Mouse (Mus musculus): Measurements from ENCODE around the gene Igsf8. TPM values are rescaled to one million over a fixed set of nuclear protein-coding genes. Genes with fewer than 3 reads are reported as not detected.

The Igsf8 gene
- polyA plus RNA-seq, 1 experiment from 2014 or later: 45.9 TPM

DNA sequence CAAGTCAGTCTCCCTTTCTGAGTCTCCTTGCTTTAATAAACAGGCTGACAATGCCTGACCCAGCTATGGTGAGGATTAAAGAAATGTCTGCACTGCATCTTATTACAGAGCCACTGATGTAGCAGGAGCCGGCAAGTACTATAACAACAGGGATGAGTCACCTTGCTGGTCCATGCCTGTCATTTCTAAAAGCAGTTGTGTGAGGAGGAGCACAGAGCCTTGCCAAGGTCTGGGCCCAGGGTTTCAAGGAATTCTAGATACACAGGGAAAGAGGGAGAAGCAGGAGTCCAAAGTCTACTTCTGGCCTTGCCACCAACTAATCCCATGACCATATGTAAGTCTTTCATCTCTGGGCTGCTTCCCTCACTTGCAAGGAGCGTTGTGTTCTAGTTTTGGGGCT lies 31.4 kb downstream of the Igsf8 start:
- H3K4me2 ChIP-seq: no peak overlapping the region
- no peaks in the 10 kb centered on the region for H3K27me3 ChIP-seq
- no peak for ATAC-seq (ENCODE audit: insufficient number of reproducible peaks, insufficient read depth, low FRiP score, low TSS enrichment, low read depth)
- WGBS: 75% methylated on average over 2 of the region's 2 CpGs
- peaks cover 34% of the 10 kb centered on the region for H3K4me1 ChIP-seq (replicated peaks)
- peaks cover 6% of the 10 kb centered on the region; the same call in 1 of the 2 replicates for H3K36me3 ChIP-seq
- no peak overlapping the region for H3K9ac ChIP-seq (replicated peaks)
- no peak overlapping the region for H3K4me3 ChIP-seq (replicated peaks)
- no peak overlapping the region for H3K27ac ChIP-seq
- no peaks in the 10 kb centered on the region for H3K9me3 ChIP-seq

DNA sequence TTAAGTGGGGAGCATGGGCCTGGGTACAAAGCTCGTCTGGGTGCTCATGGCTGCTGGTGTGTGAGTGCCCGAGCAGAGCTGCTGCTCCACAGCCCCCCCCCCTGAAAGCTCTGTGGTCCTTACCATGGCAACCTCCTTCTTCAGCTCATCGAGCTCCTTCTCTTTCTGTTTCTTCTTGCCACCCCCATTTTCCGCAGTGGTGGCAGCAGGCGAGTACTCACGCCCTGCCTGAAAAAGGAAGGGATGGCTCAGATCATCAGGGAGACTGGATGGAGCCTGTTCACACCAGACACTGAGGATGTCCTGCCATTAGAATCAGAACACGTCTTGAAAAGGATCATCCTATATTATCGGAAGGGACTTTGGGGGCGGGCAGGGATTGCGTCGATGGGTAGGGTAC lies 32.0 kb downstream of the Igsf8 start:
- H3K4me1 ChIP-seq (replicated peaks): peaks cover 40% of the 10 kb centered on the region
- H3K9ac ChIP-seq (replicated peaks): no peak overlapping the region
- ATAC-seq (ENCODE audit: insufficient number of reproducible peaks, insufficient read depth, low FRiP score, low TSS enrichment, low read depth): no peak
- H3K4me2 ChIP-seq: no peak overlapping the region
- H3K4me3 ChIP-seq (replicated peaks): no peak overlapping the region
- H3K27me3 ChIP-seq: no peaks in the 10 kb centered on the region
- 95% methylated on average over 11 of the region's 11 CpGs for WGBS
- no peaks in the 10 kb centered on the region for H3K9me3 ChIP-seq
- peaks cover 6% of the 10 kb centered on the region; the same call in 1 of the 2 replicates for H3K36me3 ChIP-seq
- no peak overlapping the region for H3K27ac ChIP-seq

DNA sequence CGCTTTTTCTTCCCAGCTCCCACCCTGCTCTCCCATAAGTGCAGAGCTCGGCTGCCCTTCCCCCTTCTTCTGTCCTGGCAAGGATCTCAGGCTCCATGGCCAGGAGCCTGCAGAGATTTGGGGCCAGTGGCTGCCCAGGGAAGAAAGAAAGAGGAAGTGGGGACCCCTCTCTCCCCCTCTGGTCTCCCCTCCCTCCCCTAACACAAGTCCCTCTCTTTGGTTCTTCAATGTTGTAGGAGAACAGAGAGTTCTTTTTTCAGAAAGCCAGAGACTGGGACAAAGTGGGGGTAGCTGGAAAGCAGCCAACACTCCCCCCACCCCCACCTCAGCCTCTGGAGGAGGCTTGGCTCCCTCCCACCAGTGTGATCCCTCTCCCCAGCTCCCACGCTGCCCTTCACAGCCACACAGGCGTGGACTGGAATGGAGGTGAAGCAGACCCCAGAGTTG lies 34.3 kb downstream of the Igsf8 start:
- Histone ChIP-seq H3K27me3 (no peaks in the 10 kb centered on the region), H3K27ac (peak overlapping the region; percentile 88), H3K4me3 (replicated peaks) (no peak overlapping the region), H3K36me3 (peaks cover 2% of the 10 kb centered on the region; the same call in 1 of the 2 replicates), H3K9ac (replicated peaks) (no peak overlapping the region), H3K4me2 (peak overlapping the region; percentile 50), H3K9me3 (no peaks in the 10 kb centered on the region), H3K4me1 (replicated peaks) (peaks cover 61% of the 10 kb centered on the region)
- 39% methylated on average over 4 of the region's 4 CpGs for WGBS
- peak; percentile 63 for ATAC-seq (ENCODE audit: insufficient number of reproducible peaks, insufficient read depth, low FRiP score, low TSS enrichment, low read depth)

DNA sequence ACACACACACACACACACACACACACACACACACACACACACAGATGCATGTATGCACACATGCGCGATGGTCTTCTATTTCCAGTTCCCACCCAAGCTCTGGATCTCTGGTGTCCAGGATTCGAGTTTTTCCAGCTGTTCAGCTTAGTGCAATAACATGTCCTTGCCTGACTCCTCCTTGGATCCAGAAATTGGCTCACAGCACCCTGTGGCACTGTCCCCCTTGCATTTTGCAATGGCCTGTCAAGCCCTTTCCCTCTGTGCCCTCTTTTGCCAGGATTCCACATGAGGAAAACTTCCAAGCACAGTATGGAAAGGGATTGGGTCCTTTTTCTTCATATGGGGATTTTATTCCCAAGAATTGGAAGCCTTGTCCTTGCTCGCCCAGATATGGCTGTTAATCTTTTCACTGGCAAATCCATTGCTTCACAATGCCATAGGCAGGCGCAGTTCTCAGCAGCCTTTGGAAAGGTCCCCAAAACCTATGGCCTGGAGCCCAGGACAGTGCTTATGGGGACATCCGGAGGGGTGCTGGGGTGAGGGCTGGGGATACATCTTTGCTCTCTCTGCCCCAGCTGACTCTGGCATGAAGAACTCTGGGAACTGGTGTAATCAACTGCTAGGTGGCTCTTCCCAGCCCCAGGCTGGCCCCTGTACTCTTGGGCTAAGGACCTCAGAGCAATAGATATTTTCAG lies 35.5 kb downstream of the Igsf8 start:
- H3K4me2 ChIP-seq: peak overlapping the region; percentile 50
- no peaks in the 10 kb centered on the region for H3K27me3 ChIP-seq
- H3K9ac ChIP-seq (replicated peaks): peak overlapping the region; percentile 28; the same call in 1 of the 2 replicates
- H3K4me3 ChIP-seq (replicated peaks): peak overlapping the region; percentile 28
- no peaks in the 10 kb centered on the region for H3K9me3 ChIP-seq
- H3K4me1 ChIP-seq (replicated peaks): peaks cover 72% of the 10 kb centered on the region
- peak overlapping the region; percentile 88 for H3K27ac ChIP-seq
- H3K36me3 ChIP-seq: no peaks in the 10 kb centered on the region
- WGBS: 76% methylated on average over 6 of the region's 6 CpGs
- ATAC-seq (ENCODE audit: insufficient number of reproducible peaks, insufficient read depth, low FRiP score, low TSS enrichment, low read depth): no peak

DNA sequence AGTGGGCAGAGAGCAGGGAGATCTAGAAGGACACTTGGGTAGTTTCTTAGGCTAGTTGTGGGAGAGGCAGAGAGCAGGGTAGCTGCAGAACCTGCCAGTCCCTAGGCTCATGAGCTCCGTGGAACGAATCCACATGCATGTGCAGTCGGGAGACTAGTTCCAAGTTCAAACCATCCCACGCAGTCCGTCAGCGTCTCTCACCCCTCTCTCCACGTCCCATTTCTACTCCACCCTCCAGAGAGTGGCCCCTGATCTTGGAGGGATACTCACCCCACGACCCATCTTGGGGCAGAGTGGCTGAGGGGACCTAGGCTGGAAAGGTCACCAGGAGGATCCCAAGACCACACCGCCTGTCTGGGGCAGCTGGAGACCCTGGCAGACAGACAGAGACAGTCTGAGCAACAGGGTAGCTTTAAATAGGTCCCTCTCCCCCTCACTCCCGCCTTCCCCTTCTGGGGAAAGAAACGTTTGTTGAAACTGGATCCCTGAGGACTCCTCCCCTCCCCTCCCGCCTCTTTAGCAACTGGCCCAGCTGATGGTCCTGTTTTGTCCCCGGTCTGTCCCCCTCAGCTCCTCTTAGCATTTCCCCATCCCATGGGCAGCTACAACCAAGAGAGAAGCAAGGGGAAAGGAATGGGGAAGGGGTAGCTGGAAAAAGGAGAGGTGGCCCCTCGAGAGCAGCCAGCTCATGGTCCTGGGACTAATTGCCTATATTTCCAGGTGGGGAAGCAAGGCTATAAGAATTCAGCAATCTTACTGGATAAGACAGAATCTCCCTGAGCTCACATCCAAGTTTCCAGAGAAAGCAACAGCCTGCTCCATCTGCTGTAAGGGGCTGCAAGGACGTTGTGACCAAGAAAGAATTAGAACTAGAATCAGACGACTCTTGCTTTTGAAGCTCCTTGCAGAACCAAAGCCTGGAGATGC lies 36.4 kb downstream of the Igsf8 start, which contains the start of gene Atp1a2:
TSS of gene Atp1a2 (minus strand) at position 454 of the 927 bp plus-strand sequence.
- Histone ChIP-seq H3K36me3 (no peaks in the 10 kb centered on the region), H3K9ac (replicated peaks) (peak within 1 kb of the TSS; percentile 28; the same call in 1 of the 2 replicates), H3K4me2 (peak within 1 kb of the TSS; percentile 50), H3K4me3 (replicated peaks) (peak within 1 kb of the TSS; percentile 28), H3K4me1 (replicated peaks) (peaks cover 82% of the 10 kb centered on the region), H3K27ac (peak within 1 kb of the TSS; percentile 88), H3K27me3 (no peaks in the 10 kb centered on the region), H3K9me3 (no peaks in the 10 kb centered on the region)
- ATAC-seq (ENCODE audit: insufficient number of reproducible peaks, insufficient read depth, low FRiP score, low TSS enrichment, low read depth): no peak
- 8% methylated on average over 16 of the region's 16 CpGs for WGBS

DNA sequence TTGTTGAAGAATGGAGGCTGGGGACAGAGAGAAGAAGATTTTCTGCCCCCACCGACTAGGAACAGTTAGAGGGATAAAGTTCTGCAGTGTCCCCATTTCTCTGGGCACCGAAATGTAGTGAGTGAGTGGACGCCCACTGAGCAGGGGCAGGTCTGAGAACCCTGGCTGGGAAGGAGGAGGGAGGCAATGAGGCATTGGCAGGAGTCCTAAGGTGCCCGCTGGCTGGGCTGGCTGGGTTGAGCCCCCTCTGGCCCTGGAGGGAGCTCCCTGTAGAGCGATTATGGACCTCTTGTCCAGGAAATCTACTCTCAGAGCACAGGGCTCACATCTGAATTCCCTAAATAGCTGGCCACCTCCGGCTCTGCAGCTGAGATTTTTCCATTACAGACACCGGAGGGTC lies 38.1 kb downstream of the Igsf8 start:
- Histone ChIP-seq H3K27ac (no peak overlapping the region), H3K4me3 (replicated peaks) (no peak overlapping the region), H3K36me3 (no peaks in the 10 kb centered on the region), H3K27me3 (no peaks in the 10 kb centered on the region), H3K9ac (replicated peaks) (no peak overlapping the region), H3K4me2 (no peak overlapping the region), H3K9me3 (no peaks in the 10 kb centered on the region), H3K4me1 (replicated peaks) (peaks cover 89% of the 10 kb centered on the region)
- 57% methylated on average over 7 of the region's 7 CpGs for WGBS
- no peak for ATAC-seq (ENCODE audit: insufficient number of reproducible peaks, insufficient read depth, low FRiP score, low TSS enrichment, low read depth)

DNA sequence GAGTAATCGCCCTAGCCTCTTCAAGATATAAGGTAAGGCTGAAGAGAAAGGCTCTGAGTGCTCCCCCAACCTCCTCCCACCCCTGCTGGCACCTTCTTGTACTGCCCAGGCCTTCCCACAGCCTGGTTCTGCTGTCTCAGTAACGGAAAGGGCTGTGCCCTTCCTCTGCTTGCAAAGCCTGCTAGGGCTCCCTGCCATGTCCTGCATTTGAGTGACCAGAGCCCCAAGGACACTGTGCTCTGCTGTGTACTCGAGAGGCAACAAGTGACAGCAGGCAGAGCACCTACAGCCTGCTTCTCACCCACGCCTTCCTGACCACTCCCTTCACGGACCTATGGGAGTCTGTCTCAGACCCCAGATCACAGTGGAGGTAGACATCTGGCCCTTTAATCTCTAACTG lies 38.8 kb downstream of the Igsf8 start:
- H3K27me3 ChIP-seq: no peaks in the 10 kb centered on the region
- ATAC-seq (ENCODE audit: insufficient number of reproducible peaks, insufficient read depth, low FRiP score, low TSS enrichment, low read depth): no peak
- no peaks in the 10 kb centered on the region for H3K36me3 ChIP-seq
- H3K9ac ChIP-seq (replicated peaks): no peak overlapping the region
- peaks cover 84% of the 10 kb centered on the region for H3K4me1 ChIP-seq (replicated peaks)
- WGBS: 55% methylated on average over 5 of the region's 5 CpGs
- no peak overlapping the region for H3K4me3 ChIP-seq (replicated peaks)
- no peak overlapping the region for H3K4me2 ChIP-seq
- peak overlapping the region; percentile 18; the same call in 1 of the 2 replicates for H3K27ac ChIP-seq
- H3K9me3 ChIP-seq: no peaks in the 10 kb centered on the region

DNA sequence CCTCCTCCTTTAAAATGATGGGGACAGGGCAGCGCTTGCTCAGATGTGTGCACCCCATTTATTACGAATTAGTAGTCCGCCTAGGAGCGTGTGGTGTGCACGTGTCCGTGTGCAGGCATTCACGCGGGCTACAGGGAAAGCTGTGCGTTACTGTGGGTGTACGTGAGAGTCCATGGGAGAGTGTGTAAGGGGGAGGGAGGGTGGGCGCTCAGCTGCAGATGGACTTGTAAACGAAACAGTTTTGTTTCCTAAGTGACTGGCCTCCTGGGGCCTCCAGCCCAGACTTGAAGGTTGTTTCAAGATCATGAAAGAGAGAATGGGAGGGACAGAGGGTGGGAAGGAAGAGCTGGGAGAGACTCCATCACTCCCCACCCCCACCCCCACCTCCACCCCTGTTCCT lies 39.7 kb downstream of the Igsf8 start:
- peaks cover 75% of the 10 kb centered on the region for H3K4me1 ChIP-seq (replicated peaks)
- ATAC-seq (ENCODE audit: insufficient number of reproducible peaks, insufficient read depth, low FRiP score, low TSS enrichment, low read depth): no peak

DNA sequence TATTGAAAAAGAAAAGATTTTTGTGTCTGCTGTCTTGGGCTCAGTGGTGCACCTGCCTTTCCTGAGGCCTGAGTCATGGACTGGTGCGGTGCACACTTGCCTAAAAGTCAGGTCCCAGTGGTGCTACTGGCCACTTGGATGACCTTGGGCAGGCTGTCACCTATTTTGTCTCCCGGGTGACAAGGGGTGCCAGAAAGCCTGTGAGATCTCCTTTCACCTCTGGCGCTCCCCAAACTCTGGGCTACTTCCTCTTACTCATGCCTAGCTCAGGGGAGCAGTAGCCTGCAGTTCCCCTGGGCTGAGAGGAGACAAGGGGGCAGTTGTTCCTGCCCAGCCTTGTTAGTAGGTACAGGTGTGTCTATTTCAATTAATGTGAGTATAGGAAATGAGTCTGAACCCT lies 40.9 kb downstream of the Igsf8 start:
- Histone ChIP-seq H3K9ac (replicated peaks) (no peak overlapping the region), H3K4me3 (replicated peaks) (no peak overlapping the region), H3K27me3 (no peaks in the 10 kb centered on the region), H3K27ac (no peak overlapping the region), H3K4me1 (replicated peaks) (peaks cover 63% of the 10 kb centered on the region), H3K36me3 (no peaks in the 10 kb centered on the region), H3K4me2 (no peak overlapping the region), H3K9me3 (no peaks in the 10 kb centered on the region)
- 42% methylated on average over 3 of the region's 3 CpGs for WGBS
- ATAC-seq (ENCODE audit: insufficient number of reproducible peaks, insufficient read depth, low FRiP score, low TSS enrichment, low read depth): no peak

More for the DNA sequence above, 39.7 kb downstream of the Igsf8 start:
- Histone ChIP-seq H3K36me3 (no peaks in the 10 kb centered on the region), H3K4me2 (no peak overlapping the region), H3K27ac (peak overlapping the region; percentile 18; the same call in 1 of the 2 replicates), H3K9ac (replicated peaks) (no peak overlapping the region), H3K4me3 (replicated peaks) (no peak overlapping the region), H3K27me3 (no peaks in the 10 kb centered on the region), H3K9me3 (no peaks in the 10 kb centered on the region)
- 24% methylated on average over 12 of the region's 12 CpGs for whole genome bisulfite sequencing

DNA sequence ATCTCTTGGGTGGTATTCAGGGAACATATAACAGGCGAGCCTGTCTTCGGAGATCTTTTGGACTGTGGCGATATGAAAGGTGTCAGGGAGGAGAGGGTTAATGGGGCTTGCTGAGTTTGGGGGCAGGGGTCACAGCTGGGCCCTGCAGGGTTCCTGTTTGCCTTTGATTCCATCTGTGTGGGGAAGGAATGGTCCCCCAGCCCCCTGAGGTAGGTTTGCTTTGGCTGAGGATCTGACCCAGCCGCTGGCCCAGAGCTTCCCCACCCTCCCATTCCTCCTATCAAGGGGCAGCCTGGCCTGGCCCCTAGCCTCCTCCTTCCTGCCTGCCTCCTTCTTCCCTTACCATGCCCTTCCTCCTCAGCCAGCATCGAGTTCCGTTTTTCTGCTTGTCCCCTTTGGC lies 41.4 kb downstream of the Igsf8 start:
- Histone ChIP-seq H3K27me3 (no peaks in the 10 kb centered on the region), H3K27ac (peak overlapping the region; percentile 51; the same call in 1 of the 2 replicates), H3K4me2 (no peak overlapping the region), H3K9me3 (no peaks in the 10 kb centered on the region), H3K36me3 (no peaks in the 10 kb centered on the region), H3K4me1 (replicated peaks) (peaks cover 63% of the 10 kb centered on the region), H3K9ac (replicated peaks) (no peak overlapping the region), H3K4me3 (replicated peaks) (no peak overlapping the region)
- ATAC-seq (ENCODE audit: insufficient number of reproducible peaks, insufficient read depth, low FRiP score, low TSS enrichment, low read depth): no peak
- 9% methylated on average over 6 of the region's 6 CpGs for WGBS

DNA sequence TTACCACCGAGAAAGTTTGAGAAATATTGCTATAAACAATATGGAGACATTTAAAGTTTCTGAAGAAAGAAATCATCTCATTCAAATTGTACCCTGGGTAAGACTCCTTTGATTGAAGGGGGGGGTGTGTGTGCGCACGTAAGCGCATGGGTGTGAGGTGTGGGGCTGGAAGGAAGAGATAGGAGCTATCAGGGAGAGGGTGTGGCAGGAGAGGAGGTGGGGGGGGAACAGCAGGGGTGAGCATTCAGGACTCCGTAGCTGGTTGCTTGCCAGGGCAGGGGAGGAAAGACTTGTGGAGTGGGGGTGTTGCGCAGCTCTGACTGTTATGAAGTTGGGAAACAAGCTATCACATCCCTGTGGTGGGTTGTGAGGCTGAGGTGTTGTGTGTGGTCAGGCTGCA lies 43.0 kb downstream of the Igsf8 start:
- 78% methylated on average over 6 of the region's 6 CpGs for WGBS
- Histone ChIP-seq H3K27ac (no peak overlapping the region), H3K27me3 (no peaks in the 10 kb centered on the region), H3K9me3 (no peaks in the 10 kb centered on the region), H3K4me3 (replicated peaks) (no peak overlapping the region), H3K9ac (replicated peaks) (no peak overlapping the region), H3K4me2 (no peak overlapping the region), H3K36me3 (no peaks in the 10 kb centered on the region), H3K4me1 (replicated peaks) (peaks cover 59% of the 10 kb centered on the region)
- ATAC-seq (ENCODE audit: insufficient number of reproducible peaks, insufficient read depth, low FRiP score, low TSS enrichment, low read depth): no peak
